Mouse (Mus musculus) CH12.LX (cell line): ENCODE data around the gene Ldlr.

Experiments used
- CTCF ChIP-seq, 2 experiments: IDR thresholded peaks in 1 of 2; conservative IDR thresholded peaks in 1 of 2; 2 replicates each; pipeline ENCODE4 v1.5.1; 2011 to 2012; ENCODE audit warnings: low read depth in 2 of 2, low read length in 2 of 2, improper control_type of control experiment in 1 of 2, inconsistent platforms in 1 of 2, mild to moderate bottlenecking in 1 of 2, moderate library complexity in 1 of 2
- EP300 ChIP-seq: IDR thresholded peaks from 2 replicates; pipeline ENCODE4 v1.6.1; 2011; ENCODE audit warnings: low read length, improper control_type of control experiment
- KAT2A ChIP-seq: IDR thresholded peaks from 2 replicates; pipeline ENCODE4 v1.6.1; 2012; ENCODE audit warnings: low read length, improper control_type of control experiment, inconsistent platforms; ENCODE audit not compliant: insufficient replicate concordance
- MAZ ChIP-seq: IDR thresholded peaks from 2 replicates; pipeline ENCODE4 v1.6.1; 2012; ENCODE audit warnings: low read depth, mild to moderate bottlenecking, inconsistent platforms, low read length, improper control_type of control experiment, moderate library complexity
- MXI1 ChIP-seq: IDR thresholded peaks from 2 replicates; pipeline ENCODE4 v1.6.1; 2011; ENCODE audit warnings: mild to moderate bottlenecking, low read depth, low read length, improper control_type of control experiment
- SIN3A ChIP-seq: IDR thresholded peaks from 2 replicates; pipeline ENCODE4 v1.6.1; 2012; ENCODE audit warnings: low read length, improper control_type of control experiment, inconsistent platforms
- TCF12 ChIP-seq: IDR thresholded peaks from 2 replicates; pipeline ENCODE4 v1.6.1; 2014; ENCODE audit warnings: low read depth, mild to moderate bottlenecking, inconsistent platforms, low read length, improper control_type of control experiment

- TF ChIP-seq MXI1 (no peak), CTCF (conservative IDR thresholded peaks at IDR 0.05 in 1 of 2, IDR thresholded peaks at IDR 0.05 in 1 of 2; ENCODE audit: low read depth in 2 of 2, low read length in 2 of 2) (no peak), SIN3A (no peak), TCF12 (no peak), EP300 (no peak), KAT2A (no peak), MAZ (no peak)
These were observed 24.0 kb downstream of the Ldlr start for GRCm38 (mm10) chr9:21747238-21747774.
